Mouse (Mus musculus) liver, embryonic 14.5 days (tissue): ENCODE results near the gene Khdc4. TPM values are rescaled to one million over a fixed set of nuclear protein-coding genes. Genes with fewer than 3 reads are reported as not detected.

Source experiments
- ATAC-seq: fragments of 200-750 bp; cut with Nextera tagmentation; 2 replicates; pipeline ENCODE4 v1.8.0; 2017; ENCODE audit warnings: moderate number of reproducible peaks, mild to moderate bottlenecking, moderate library complexity; ENCODE audit not compliant: insufficient read depth
- DNase-seq, 3 experiments: peaks; one replicate each; pipeline ENCODE4 v3.0.0-alpha.2; 2012 to 2013; ENCODE audit warnings: low read depth in 3 of 3, low spot score in 3 of 3
- H3K27ac ChIP-seq: fragments of 300-500 bp; sonication (generic); 2 replicates; pipeline ENCODE4 v1.5.1; 2014; ENCODE audit warnings: moderate library complexity, mild to moderate bottlenecking, control low read depth, inconsistent platforms
- H3K27me3 ChIP-seq: fragments of 300-500 bp; sonication (generic); 2 replicates; pipeline ENCODE4 v1.6.1; 2014; ENCODE audit warnings: mild to moderate bottlenecking, low read length, moderate library complexity; ENCODE audit not compliant: control insufficient read depth, insufficient read depth
- H3K36me3 ChIP-seq: fragments of 300-500 bp; sonication (generic); replicated peaks from 2 replicates; pipeline ENCODE4 v1.6.1; 2014; ENCODE audit warnings: low read depth; ENCODE audit not compliant: control insufficient read depth, insufficient read depth
- H3K4me1 ChIP-seq, 2 experiments: fragments of 200-500 bp in 1 of 2; fragments of 300-500 bp in 1 of 2; sonication (generic) in 1 of 2; replicated peaks; 2 replicates each; pipeline ENCODE4 v1.6.1; 2012 to 2014; ENCODE audit warnings: antibody characterized with exemption in 1 of 2, inconsistent platforms in 1 of 2, low read length in 1 of 2; ENCODE audit not compliant: control insufficient read depth in 2 of 2, insufficient read depth in 2 of 2
- H3K4me2 ChIP-seq: fragments of 300-500 bp; sonication (generic); 2 replicates; pipeline ENCODE4 v1.6.1; 2014; ENCODE audit warnings: low read depth, mild to moderate bottlenecking, control low read depth, moderate library complexity
- H3K4me3 ChIP-seq, 2 experiments: fragments of 200-500 bp in 1 of 2; fragments of 300-500 bp in 1 of 2; sonication (generic) in 1 of 2; 2 replicates each; pipeline ENCODE4 v1.5.1; 2012 to 2014; ENCODE audit warnings: low read depth in 2 of 2, low read length in 2 of 2, mild to moderate bottlenecking in 2 of 2, control low read depth in 1 of 2, inconsistent platforms in 1 of 2, moderate library complexity in 1 of 2; ENCODE audit not compliant: insufficient read depth in 1 of 2
- H3K9ac ChIP-seq: fragments of 300-500 bp; sonication (generic); replicated peaks from 2 replicates; pipeline ENCODE4 v1.6.1; 2014; ENCODE audit warnings: mild to moderate bottlenecking, control low read depth, moderate library complexity
- H3K9me3 ChIP-seq: fragments of 300-500 bp; sonication (generic); 2 replicates; pipeline ENCODE4 v1.6.1; 2016; ENCODE audit warnings: low read length, mixed read lengths; ENCODE audit not compliant: control insufficient read depth
- CTCF ChIP-seq: IDR thresholded peaks from 2 replicates; pipeline ENCODE4 v1.5.1; 2016; ENCODE audit warnings: antibody characterized with exemption, low read depth, control low read depth
- EP300 ChIP-seq: IDR thresholded peaks from 2 replicates; pipeline ENCODE4 v1.6.1; 2016; ENCODE audit warnings: antibody characterized with exemption, low read depth
- WGBS: fragments of 180-500 bp; shearing (Covaris S2); extraction: QIAGEN DNeasy Blood & Tissue Kit; methylation state at CpG from one replicate; pipeline ENCODE4 v1.1.7; 2014; ENCODE audit not compliant: insufficient replicate concordance; 5-methylcytosine and 5-hydroxymethylcytosine counted together
- polyA plus RNA-seq, 2 experiments: library from polyadenylated mRNA; depleted of rRNA in 1 of 2; stranded (reverse) in 1 of 2; unstranded in 1 of 2; fragments of >200 nt; fragmentation: Nextera tagmentation in 1 of 2; extraction: Ambion mirVana in 1 of 2; gene quantifications; 2 replicates each; pipeline versions ENCODE4 v1.2.1 to v1.2.3; 2012 to 2014

Gene Khdc4
- polyA plus RNA-seq, 2 experiments: 18.5 to 29.4 TPM

- H3K27me3 ChIP-seq: no peaks in the 10 kb centered on the region
- H3K9ac ChIP-seq: no peak overlapping the region
- no peak for DNase-seq
- H3K4me2 ChIP-seq: no peak overlapping the region
- TF ChIP-seq EP300 (no peak), CTCF (no peak)
- peaks cover 52% of the 10 kb centered on the region for H3K36me3 ChIP-seq
- no peak for ATAC-seq
- peaks cover 5 to 14% of the 10 kb centered on the region in 2 experiments; a peak in 3 of 4 replicates for H3K4me1 ChIP-seq
- no peak overlapping the region for H3K27ac ChIP-seq
- H3K4me3 ChIP-seq: no peak overlapping the region
- WGBS: 79% methylated on average over 5 of the region's 5 CpGs
- H3K9me3 ChIP-seq: no peaks in the 10 kb centered on the region
Measured at GRCm38 (mm10) chr3:88689079-88689478, 3.5 kb downstream of the Khdc4 start.

GRCm38 (mm10) chr3:88695545-88695944, 9.9 kb downstream of the Khdc4 start:
- H3K36me3 ChIP-seq: peaks cover 95% of the 10 kb centered on the region
- H3K9ac ChIP-seq: no peak overlapping the region
- TF ChIP-seq CTCF (no peak), EP300 (no peak)
- H3K9me3 ChIP-seq: no peaks in the 10 kb centered on the region
- no peak overlapping the region for H3K4me2 ChIP-seq
- no peaks in the 10 kb centered on the region for H3K4me1 ChIP-seq
- DNase-seq (no peak), ATAC-seq (no peak)
- no peaks in the 10 kb centered on the region for H3K27me3 ChIP-seq
- H3K4me3 ChIP-seq: no peak overlapping the region
- no peak overlapping the region for H3K27ac ChIP-seq

GRCm38 (mm10) chr3:88698051-88698450, 12.4 kb downstream of the Khdc4 start:
- ATAC-seq (no peak), DNase-seq (no peak)
- no peaks in the 10 kb centered on the region for H3K9me3 ChIP-seq
- H3K36me3 ChIP-seq: peaks cover 90% of the 10 kb centered on the region
- no peaks in the 10 kb centered on the region for H3K4me1 ChIP-seq
- 80% methylated on average over 1 of the region's 1 CpGs for WGBS
- no peak overlapping the region for H3K4me2 ChIP-seq
- H3K9ac ChIP-seq: no peak overlapping the region
- no peak overlapping the region for H3K27ac ChIP-seq
- no peak for TF ChIP-seq EP300
- TF ChIP-seq CTCF: no peak
- no peaks in the 10 kb centered on the region for H3K27me3 ChIP-seq
- H3K4me3 ChIP-seq: no peak overlapping the region

- TF ChIP-seq EP300 (no peak), CTCF (no peak)
- no peak overlapping the region for H3K4me2 ChIP-seq
- no peaks in the 10 kb centered on the region for H3K27me3 ChIP-seq
- H3K9me3 ChIP-seq: no peaks in the 10 kb centered on the region
- WGBS: 89% methylated on average over 6 of the region's 6 CpGs
- H3K27ac ChIP-seq: no peak overlapping the region
- H3K9ac ChIP-seq: no peak overlapping the region
- peaks cover 87% of the 10 kb centered on the region for H3K36me3 ChIP-seq
- DNase-seq: no peak
- H3K4me1 ChIP-seq: no peaks in the 10 kb centered on the region
- H3K4me3 ChIP-seq: no peak overlapping the region
- no peak for ATAC-seq
Measured at GRCm38 (mm10) chr3:88698834-88699233, 13.2 kb downstream of the Khdc4 start.

GRCm38 (mm10) chr3:88700247-88700646, 14.6 kb downstream of the Khdc4 start:
- Histone ChIP-seq H3K27ac (no peak overlapping the region), H3K27me3 (no peaks in the 10 kb centered on the region), H3K4me3 (no peak overlapping the region), H3K4me1 (no peaks in the 10 kb centered on the region), H3K9me3 (no peaks in the 10 kb centered on the region), H3K4me2 (no peak overlapping the region), H3K36me3 (peaks cover 85% of the 10 kb centered on the region), H3K9ac (no peak overlapping the region)
- DNase-seq (no peak), ATAC-seq (no peak)
- WGBS: 88% methylated on average over 3 of the region's 3 CpGs
- TF ChIP-seq CTCF: no peak
- TF ChIP-seq EP300: no peak
